Mouse (Mus musculus) thymus, adult 2 months (tissue): ENCODE measurements at regions not wholly inside any gene's neighbourhood (a gene's known extent, or its start where the extent isn't known, plus 50 kb on each side); places are given as distances from the start of the nearest gene placed in this dataset.
"Not testable (repeated sequence)": the region's sequence is repeated elsewhere in the genome, so short reads cannot be mapped to it uniquely, and the experiment has no call there.

Experiments used
- CTCF ChIP-seq: fragments of 200-500 bp; IDR thresholded peaks from 2 replicates; pipeline ENCODE4 v1.5.1; 2012; ENCODE audit warnings: mild to moderate bottlenecking, control low read depth, low read length, moderate library complexity, borderline replicate concordance; ENCODE audit not compliant: control insufficient read depth, poor library complexity, insufficient read depth; ENCODE audit errors: extremely low read depth
- POLR2A ChIP-seq: fragments of 200-500 bp; IDR thresholded peaks from 2 replicates; pipeline ENCODE4 v1.6.1; 2012; ENCODE audit warnings: mild to moderate bottlenecking, low read length, control low read depth, moderate library complexity; ENCODE audit not compliant: control insufficient read depth, poor library complexity, insufficient read depth; ENCODE audit errors: extremely low read depth

GRCm38 (mm10) chr4:53243473-53243872 lies 83.8 kb upstream of the Abca1 start:
- not testable (repeated sequence) for TF ChIP-seq POLR2A, CTCF
